Mouse (Mus musculus): ENCODE results near the gene Lrrc8c.
"Not testable (repeated sequence)": the region's sequence is repeated elsewhere in the genome, so short reads cannot be mapped to it uniquely, and the experiment has no call there.

Lrrc8c gene

DNA sequence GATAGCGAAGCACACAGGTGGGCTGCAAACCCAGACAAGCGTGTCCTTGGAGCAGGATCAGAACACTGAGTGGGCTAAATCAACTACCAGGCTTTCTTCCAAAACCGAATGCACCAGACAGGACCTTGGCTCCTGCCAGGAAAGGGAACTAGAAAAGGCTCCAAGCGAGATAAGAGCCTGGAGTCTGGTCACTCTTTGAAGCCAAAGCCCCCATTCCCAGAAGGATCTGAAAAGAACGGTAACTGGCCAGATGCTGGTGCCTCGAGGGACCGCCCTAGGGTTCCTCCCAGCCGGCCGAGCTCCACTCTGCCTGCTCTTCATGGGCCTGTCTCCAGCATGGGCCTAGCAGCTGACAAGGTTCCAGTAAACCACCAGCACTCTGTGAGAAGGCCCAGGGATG is 83.4 kb downstream of the Lrrc8c start:
- no peak for DNase-seq (ENCODE audit: low spot score)

DNA sequence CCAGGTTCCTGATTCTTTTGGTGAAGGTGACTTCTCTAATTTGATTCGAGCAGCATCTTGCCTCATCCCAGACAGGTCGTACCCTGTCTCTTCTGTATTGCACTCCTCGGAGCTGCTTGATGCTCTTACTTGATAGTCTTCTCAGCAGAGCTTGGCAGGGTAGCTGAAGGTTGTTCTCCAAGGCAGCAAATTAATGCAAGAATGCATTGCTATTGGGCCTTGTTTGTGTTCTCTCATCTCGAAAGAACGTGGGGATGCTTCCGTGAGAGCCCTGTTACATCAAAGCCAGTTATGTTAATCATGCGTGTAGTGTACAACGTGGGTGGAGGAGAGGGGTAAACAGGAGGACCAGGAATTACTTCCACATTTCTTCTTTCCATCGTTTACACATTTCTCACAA is 86.5 kb downstream of the Lrrc8c start:
- DNase-seq (ENCODE audit: low spot score), result no peak

DNA sequence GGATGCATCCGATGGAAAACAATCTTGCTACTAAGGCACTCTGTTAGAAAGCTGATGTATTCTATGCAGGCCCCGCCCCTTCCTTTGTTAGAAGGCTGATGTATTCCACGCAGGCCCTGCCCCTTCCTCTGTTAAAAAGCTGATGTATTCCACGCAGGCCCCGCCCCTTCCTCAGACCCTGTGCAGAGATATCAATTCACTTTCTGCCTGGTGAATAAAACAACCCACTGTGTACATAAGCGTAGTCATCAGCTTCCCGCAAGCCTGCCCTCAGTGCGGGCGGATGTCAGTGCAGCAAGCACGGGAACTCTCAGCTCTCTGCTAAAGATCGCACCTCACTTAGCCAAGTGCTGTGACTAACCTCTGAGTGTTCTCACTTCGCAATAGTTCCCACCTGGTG is 90.5 kb downstream of the Lrrc8c start:
- DNase-seq (ENCODE audit: low spot score), result peak; percentile 32

DNA sequence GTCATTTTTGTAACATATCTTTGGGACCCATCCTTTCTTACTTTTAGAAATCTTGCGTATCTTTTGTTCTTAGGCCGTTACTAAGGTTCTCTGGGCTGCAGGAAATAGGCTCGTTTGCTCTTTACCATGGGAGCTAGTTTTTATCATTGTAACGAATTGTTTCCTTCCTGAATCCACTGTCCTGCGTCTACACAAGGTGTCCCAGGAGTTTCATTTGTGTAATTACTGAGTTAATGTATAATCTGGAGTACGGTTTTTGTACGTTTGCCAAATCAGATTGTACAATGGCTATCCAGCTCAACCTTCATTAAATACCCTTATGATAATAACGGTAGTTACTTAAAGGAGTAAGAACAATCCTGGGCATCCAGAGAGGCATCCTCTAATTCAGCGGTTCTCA is 93.8 kb downstream of the Lrrc8c start:
- DNase-seq (ENCODE audit: low spot score), result no peak

DNA sequence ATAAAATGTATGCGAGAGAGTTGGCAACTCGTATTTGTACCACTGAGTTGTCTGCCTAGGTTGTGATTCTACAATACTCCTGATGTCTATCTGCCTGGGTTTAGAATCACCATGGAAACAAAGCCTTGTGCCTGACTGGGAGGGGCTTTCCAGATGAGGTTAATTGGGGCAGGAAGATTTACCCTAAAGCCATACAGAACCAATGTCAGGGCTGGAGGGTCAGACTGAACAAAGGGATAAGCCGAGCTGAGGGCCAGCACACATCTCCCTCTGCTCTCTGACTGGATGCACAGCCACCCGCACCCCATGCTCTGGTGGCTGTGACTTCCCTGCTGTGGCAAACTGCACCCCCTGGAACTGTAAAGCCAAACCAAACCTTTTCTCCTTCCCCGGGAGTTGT is 94.8 kb downstream of the Lrrc8c start:
- DNase-seq (ENCODE audit: low spot score), result no peak

DNA sequence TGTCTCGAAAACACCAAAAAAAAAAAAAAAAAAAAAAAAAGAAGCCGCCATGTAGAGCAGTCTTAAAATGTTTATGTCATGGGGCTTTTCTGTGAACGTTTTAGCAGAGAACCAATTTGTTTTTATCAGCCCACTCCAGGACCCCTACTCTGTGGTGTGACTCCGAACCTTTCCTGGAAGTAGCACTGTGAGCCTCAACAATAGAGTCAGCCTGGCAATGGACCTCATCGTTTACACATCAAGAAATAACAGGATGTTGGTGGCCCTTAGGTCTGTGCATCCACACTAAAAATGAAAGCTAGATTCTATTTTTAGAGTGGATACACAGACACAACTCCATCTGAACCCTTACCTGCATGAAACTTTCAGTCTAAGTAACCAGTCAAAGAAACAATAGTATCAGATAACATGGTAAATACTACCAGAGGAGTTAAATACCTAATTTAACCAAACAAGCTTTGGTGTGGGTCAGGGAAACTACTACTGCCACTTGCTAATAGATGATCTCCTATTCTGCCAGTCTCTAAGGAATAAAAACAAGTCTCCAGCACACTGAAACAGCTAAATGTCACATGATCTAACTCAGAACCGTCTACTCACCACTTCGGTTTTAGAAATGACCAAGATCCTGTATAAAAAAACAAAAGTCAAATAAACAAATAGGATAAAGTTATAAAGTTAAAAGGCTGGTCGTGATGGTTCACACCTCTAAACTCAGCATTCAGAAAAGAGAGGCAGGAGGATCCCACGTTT is 95.7 kb downstream of the Lrrc8c start:
- no peak for DNase-seq (ENCODE audit: low spot score)

DNA sequence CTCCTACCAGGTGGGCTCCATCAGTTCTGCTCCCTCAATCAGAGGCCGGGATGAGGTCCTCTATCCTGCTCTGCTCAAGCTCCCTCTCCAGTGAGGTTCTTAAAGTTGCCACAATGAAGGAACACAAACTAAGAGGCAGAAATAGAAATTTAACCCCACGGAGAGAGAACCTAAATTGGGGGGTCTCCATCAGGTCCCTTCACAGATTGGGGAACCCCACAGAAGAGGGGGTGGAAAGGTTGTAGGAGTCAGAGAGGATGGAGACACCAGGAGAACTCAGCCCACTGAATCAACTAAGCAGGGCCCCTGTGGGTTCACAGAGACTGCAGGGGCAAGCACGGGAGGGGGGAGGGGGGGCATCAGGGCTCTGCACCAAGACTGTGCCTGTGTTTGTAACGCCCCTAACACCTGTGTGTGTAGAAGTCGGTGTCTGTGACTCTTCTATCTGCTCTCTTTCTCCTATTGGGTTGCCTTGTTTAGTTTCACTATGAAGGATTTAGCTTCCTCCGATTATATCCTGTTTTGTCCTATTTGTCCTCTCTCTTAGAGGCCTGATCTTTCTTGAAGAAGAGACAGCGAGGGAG is 96.8 kb downstream of the Lrrc8c start:
- DNase-seq (ENCODE audit: low spot score), result peak; percentile 46

DNA sequence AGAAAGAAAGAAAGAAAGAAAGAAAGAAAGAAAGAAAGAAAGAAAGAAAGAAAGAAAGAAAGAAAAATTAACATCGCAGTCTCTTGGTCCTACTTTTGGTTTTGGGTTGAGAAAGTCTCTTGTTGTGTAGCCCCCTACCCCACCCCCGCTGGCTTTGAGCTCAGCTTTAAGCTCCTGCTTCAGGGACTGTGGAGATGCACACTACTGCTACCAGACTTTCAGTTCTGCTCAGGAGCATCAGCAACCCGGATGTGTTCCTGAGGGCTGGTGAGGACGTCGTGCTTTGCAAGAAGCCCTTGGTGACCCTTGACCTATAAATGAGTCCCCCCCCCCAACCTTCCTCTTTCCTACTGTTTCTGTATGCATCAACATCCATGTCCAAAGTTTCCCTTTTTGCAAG is 97.3 kb downstream of the Lrrc8c start:
- no peak for DNase-seq (ENCODE audit: low spot score)

DNA sequence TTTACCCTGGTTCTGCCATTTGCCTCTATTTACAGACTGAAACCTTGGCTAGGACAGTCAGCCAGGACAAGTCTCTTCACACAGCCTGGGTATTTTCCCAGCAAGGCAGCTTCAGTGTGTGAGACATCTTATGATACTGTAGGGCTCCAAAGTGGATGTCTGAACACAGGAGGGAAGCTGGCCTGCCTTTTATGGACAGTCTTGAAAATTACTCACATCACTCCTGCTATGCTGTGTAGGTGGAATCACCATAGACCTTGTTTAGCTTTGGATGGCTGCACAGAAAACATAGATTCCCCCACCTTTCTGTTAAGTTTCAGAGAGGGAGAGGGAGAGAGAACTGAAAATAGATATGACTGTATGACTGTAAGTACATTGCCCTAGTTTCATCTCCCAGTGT is 99.3 kb downstream of the Lrrc8c start:
- no peak for DNase-seq (ENCODE audit: low spot score)

DNA sequence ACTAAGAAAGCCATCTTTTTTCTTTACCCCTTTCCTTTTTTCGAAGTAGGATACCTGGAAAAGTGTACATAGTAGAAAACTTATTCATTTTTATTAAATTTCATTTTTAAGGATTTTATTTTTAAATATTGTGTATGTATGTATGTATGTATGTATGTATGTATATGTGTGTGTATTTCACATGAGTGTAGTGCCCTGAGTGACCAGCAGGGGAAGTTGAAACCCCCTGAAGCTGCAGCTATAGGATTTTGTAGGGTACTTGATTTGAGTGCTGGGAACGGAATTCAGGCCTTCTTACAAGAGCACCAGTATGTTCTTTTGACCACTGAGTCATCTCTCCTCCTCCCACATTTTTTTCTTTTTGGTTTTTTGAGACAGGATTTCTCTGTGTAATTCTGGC is 100.5 kb downstream of the Lrrc8c start:
- no peak for DNase-seq (ENCODE audit: low spot score)

DNA sequence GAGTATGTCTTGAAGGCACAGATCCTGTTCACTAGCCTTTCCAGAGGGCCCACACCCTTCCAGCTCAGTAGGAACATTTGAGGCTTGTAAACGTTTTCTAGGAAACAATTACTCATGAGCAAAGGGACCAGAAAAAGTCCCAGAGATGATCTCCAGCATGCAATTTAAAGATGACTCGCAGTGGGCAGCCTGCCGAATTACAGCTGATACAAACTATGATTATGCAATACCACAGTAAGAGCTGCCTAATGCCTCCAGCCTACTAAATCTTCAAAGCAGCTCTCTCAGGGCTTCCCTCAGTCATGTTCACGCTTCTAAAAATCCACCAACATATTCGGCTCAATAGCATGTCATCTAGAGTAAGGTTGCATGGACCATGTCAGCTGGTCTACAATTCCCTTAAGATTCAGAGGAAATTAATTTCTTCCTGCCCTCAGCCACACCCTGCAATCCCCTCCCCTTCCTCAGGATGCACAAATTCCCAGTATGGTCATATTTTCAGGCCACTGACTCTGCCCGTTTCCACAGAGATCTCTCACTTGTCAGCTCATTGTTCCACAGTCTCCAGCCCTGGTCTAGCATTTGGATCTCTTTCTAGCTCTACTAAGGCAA is 101.4 kb downstream of the Lrrc8c start:
- no peak for DNase-seq (ENCODE audit: low spot score)

DNA sequence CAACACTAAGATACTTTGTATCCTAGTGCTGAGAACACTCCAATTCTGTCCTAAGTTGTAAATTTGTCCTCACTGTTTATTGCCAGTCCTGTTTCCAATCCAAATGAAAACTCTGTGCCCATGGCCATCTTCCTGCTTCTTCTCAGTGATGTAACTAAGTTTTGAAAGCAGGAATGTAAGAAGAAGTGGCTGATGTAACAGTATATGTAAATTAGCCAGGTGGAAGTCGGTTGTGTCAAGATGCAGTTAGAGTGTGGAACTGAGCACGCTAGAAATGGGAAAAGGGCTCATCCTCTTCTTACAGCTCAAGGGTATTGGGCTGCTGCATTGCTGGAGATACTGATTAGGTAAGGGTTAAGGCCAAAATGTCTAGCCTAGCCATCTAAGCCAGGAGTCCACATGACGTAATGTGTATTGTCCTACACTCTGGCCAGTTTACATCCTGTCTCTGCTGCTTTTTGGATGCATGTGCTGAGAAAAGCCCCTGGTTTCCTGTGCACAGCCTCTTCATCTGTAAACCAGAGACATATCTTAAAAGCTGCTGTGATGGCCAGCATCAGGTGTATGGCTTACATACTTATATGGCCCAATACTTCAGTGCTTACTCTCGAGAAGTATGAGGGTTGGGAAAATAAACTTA is 104.0 kb downstream of the Lrrc8c start:
- no peak for DNase-seq (ENCODE audit: low spot score)

DNA sequence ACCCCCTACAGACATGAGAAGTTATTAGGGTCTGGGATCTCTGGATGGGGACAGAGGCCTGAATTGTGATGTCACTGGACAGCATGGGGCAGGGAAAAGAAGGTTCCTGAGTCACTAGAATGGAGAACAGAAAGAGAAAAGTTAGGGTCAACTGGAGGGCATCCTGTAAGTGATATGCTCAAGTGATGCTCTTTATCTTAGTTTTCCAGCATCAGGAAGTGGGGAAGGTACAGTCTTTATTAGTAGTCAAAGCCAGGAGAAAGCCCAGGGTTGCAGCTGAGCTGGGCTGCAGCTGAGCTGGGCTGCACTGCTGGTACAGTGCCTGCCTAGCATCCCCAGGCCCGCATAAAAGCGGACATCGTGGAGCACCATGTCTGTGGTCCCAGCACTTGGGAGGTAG is 105.1 kb downstream of the Lrrc8c start:
- DNase-seq (ENCODE audit: low spot score), result no peak

DNA sequence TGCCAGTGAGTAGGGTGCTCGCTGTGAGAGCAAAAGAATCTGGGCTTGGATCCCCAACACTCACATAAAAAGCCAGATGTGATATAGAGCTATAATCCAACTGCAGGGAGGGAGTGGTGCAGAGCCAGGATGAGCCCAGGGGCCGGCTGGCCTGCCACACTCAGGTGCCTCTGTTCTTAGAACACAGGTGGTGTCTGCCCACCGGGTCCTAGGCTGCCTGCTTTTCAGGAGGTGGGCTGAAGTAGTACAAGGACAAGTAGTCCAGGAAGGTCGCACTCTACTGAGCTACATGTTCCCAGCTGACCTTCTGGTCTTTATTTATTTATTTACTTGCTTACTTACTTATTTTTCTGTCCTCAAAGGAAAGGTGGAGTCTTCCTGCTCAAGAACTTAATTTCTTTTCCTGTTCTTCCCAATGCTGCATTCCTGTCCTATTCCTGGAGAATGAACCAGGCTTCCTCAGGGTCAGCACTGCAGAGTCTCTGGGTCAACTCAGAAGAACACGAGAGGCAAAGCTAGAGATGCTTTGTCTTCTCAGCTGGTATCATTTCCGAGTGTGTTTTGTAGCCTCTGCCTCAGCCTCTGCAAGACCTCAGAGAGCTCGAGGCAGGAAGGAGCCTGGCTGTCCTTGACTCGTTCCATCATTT is 106.4 kb downstream of the Lrrc8c start:
- DNase-seq (ENCODE audit: low spot score), result no peak

DNA sequence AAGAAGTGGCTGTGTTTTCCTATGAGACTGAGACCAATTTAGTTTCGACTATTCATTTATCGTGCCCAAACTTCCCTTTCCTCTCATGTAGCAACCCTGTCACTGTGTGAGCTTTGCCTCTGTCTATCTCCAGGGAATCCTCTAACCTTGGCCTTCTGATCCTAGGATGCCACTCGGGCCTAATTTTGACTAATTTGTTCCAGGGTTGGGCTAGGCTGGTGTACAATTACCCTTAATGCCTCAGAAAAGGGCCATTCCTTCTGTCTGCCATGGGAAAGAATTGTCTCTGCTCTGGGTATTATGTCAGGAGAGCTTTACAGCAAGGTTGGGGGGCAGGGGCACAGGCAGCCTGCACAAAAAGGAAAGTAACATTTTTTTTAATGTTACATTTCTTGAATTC is 107.2 kb downstream of the Lrrc8c start:
- DNase-seq (ENCODE audit: low spot score), result no peak

DNA sequence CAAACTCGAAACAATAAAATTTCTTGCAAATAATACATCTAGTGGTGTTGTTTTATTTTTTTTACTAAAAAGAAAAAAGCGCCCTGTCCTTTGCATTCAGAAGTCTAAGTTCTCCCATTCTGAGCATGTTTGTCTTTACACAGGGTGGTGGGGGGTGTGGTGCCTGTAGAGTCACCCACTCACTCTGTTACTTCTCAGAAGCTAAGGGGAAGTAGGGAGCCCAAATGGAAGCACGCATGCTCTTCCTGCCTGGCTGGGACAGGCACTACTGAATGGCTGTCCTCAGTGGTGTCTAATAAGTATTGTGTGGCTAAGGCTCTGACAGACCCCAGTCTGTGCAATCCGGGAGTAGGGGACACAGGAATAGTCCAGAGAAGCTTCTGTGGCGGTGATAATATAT is 107.9 kb downstream of the Lrrc8c start:
- no peak for DNase-seq (ENCODE audit: low spot score)

DNA sequence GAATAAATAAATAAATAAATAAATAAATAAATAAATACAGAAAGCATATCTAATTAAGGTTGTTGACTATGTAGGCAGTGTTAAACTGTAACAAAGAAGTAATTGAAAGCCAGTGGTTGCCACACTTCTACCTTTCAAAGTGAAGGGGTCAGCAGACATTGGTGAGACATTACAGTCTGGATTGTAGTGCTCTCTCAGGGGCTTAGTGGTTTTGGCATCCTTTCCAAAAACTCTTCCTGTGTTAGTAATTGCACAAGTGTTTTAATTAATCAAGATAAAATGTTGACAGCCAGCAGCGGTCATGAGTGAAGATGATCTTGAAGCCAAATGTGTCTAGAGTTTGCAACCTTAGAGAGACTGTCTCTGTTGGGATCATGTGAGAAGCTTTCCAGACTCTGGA is 110.8 kb downstream of the Lrrc8c start:
- DNase-seq (ENCODE audit: low spot score), result no peak

DNA sequence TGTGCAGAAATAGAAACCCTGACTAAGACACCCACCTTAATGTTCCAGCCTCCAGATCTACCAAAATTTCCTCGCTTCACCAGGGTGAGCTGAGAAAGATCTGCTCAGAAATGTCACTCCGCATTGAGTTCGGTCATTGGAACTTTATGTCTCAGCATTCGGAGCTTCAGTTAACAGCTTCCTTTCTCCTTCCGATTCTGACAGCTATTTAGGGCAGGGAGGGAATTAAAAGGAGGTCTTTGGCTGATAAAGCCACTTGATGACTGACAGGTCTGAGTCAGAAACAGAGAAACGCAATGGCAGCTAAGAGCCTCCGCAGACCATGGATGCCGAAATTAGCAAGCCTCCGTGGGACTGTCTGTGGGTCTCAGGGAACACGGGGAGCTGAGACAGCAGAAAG is 112.9 kb downstream of the Lrrc8c start:
- DNase-seq (ENCODE audit: low spot score), result no peak

DNA sequence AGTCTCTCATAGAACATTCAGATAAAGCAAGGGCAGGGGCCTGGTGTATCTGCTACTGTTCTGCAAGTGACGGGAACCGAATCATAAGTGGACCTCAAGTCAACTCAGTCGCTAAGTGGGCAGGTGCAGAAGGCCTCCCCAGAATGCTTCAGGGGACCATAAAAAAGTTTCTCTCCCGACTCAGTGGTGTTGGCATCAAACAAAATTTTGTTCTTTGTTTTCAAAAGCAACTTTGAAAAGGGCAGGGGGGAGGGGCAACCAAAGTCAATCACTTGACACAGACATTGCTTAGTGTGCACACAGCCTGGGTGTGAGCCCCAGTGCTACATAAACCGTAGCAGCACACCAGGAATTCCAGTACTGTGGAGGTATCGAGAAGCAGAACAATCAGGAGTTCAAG is 116.4 kb downstream of the Lrrc8c start:
- peak; percentile 62 for DNase-seq (ENCODE audit: low spot score)

DNA sequence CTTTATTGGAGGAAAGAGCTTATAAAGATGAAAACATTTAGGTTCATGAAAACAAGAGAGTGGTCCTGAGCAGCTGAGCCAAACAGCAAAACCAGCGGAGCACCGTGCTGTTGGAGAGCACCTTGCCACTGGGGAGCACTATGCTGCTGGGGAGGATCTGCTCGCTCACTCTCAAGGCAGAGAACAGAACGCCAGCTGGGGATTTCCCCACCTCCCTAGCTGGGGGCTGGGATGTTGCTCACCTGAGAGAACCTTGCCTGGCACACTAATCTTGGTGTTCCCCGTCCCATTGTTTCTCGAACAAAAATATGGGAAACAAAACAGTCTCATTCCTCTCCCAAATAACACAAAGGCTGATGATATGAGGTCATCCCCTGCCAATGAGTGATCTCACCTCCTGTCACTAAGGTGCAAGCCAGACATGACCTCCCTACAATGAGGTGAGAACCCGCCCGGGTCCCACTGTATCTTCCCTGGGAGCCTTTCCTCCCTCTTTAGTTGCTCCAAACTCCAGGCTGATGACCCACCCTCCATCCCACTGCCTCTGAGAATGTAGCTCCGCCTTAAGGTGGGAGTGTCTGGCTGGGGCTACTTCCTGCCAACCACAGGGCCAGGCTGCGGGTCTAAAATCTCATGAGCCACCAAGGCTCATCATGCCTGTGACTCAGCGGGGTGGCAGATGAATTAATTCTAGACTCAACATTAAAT is 117.5 kb downstream of the Lrrc8c start:
- peak; percentile 57 for DNase-seq (ENCODE audit: low spot score)

DNA sequence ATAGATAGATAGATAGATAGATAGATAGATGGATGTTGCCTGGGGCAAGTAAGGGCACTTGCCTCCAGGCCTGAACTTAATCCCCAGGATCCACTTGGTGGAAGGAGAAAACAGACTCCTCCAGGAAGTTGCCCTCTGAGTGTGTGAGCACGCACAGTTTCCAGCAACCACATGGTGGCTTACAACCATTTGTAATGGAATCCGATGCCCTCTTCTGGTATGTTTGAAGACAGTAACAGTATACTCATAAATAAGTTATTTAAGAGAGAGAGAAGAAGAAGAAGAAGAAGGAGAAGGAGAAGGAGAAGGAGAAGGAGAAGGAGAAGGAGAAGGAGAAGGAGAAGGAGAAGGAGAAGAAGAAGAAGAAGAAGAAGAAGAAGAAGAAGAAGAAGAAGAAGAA is 119.1 kb downstream of the Lrrc8c start:
- not testable (repeated sequence) for DNase-seq (ENCODE audit: low spot score)

DNA sequence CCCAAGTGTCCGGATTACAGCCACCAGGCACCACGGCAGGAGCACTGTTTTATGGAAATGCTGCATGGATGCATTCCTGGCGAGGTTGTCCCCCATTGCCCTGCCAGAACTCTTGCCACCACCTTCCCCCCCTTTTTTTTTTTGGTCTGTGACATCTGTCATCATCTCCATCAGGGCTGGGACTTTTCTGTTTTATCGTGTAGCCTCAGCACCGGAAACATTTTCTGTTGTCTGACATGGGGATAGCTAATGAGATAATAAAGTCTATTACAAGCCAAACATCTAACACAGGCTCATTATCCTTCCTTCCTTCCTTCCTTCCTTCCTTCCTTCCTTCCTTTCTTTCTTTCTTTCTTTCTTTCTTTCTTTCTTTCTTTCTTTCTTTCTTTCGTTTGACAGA is 119.7 kb downstream of the Lrrc8c start:
- no peak for DNase-seq (ENCODE audit: low spot score)

Measured in T-cell, adult 2 months (primary cell).